Mouse (Mus musculus) lung, postnatal 14 days (tissue): Measurements from ENCODE around the gene Nbea.
A peak's percentile ranks its signal among the peaks of the same experiment; 100 is the strongest.

Experiments used
- DNase-seq: peaks from one replicate; pipeline ENCODE4 v3.0.0; 2021

The Nbea gene

DNA sequence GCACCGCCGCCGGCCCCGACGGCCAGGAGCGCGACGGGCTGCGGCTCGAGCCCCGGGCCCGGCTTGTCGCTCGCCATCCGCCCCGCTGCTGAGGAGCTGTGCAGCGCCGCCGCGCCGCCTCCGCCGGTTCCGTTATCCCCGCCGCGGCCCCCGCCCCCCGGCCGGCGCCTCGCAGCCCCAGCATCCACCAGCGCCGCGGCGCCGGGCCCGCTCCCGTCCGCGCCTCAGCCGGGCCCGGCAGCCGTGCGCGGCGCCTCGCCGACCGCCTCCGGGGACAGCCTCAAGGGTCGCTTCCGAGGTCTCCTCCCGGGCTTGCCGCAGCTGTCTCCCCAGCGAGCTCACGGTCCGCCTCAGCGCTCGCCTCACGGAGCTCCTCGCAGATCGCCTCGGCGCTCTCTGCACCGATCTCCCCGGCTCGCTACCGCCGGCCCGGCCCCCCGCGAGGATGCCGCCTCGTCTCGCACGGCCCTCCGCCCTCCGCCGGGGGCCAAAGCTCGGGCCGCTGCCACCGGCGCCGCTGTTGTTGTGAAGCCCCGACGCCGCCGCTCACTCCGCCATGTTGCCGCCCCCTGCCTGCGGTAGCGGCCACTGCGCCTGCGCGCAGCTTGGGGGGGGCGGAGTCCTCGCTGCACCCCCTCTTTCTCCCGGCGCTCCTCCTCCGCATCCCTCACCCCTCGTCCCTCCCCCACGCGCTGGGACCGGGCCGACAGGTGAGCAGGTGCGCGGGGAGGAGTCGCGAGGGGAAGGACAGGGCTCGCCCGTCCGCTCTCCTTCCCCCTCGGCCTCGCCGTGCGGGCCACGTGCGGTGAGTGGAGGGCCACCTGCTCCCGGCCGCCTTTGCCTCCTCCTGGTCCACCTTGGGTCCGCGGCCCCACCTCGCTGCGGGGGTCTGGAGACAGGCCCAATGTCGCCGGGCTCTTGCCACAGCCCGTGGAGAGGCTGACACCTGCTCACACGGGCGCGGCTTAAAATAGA lies at the start of gene Nbea:
Gene Nbea, minus strand, starts transcription at position 543 of the 975 bp plus-strand sequence.
- DNase-seq = peak; percentile 88

- no peak for DNase-seq
Observed at GRCm38 (mm10) chr3:56229283-56229682, 45.8 kb upstream of the Nbea start.

DNA sequence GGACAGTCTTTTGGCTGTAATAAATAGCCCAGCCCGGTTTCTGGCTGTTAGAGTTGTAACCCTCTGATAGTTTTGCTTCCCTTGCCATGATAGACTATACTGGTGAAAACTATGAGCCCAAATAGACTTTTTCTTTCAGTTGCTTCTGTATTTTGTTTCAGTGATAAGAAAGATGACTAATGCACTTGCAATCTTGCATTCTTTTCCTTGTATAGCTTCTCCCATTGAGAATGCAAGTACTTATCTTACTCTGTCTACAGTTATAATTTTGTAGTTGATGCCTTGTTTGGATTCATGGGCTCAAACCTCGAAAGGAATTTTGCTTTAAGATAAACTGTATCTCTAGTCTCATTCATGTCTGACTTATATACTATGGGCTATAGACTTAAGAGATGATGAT lies 32.5 kb upstream of the Nbea start:
- no peak for DNase-seq

DNA sequence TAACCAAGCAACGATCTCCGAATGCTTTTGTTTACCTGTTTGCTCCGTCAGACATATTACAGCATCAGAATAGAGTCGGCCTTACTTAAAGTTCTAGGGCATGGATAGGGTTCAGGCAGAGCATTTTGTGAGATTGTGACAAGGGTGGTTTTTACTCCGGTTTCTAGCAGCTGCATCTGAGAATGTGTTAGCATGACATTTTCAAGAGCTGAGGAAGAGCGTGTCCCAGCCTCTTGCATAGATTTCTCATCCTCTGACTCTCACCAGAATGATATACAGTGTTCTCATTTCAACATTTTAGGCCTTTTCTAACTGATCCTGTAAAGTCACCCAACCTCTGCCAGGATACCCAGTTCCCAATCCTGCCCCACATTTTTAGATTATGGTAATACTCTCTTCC lies 20.5 kb upstream of the Nbea start:
- DNase-seq = no peak

- no peak for DNase-seq
Observed at GRCm38 (mm10) chr3:56188238-56188637, 4.7 kb upstream of the Nbea start.

GRCm38 (mm10) chr3:56187131-56187779 lies 3.8 kb upstream of the Nbea start:
- DNase-seq = no peak

- peak; percentile 7 for DNase-seq
Observed at GRCm38 (mm10) chr3:56182371-56183158, 936 bp downstream of the Nbea start.

DNA sequence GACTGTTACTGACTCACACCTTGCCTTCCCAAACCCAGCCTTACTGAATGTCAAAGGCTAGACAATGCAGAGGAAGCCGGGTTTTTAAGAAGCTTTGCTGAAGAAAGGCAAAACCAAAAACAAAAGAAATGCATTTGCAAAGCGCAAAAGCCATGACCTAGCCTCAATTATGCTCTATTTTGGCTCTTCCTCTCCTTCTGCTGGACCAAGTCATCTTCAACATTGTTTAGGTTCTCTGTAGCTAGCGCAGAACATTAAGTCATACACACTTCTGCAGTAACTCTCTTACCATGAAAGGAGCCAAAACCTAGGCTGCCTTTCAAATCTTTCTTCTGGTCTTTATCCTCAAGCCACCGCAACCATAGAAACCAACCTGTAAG lies 1.5 kb downstream of the Nbea start:
- no peak for DNase-seq

GRCm38 (mm10) chr3:56181025-56181424 lies 2.5 kb downstream of the Nbea start:
- DNase-seq = no peak

DNA sequence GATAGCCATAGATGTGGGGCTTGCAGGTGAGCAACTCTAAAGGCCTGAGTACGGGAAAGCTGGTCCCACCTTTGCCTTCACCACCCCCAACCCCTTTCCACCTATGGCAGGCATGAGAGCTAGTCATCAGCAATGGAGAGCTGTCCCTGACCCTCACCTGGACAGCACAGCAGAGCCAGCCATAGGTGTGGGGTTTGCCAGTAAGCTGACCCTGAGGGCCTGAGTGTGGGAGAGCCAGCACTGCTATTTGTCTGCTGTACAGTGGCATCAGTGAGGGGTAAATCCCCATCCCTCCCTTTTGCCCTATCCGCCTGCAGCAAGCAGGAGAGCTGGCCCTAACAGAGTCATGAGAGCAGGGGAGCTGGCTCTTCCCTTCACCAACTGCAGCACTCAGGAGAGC lies 25.6 kb downstream of the Nbea start:
- DNase-seq = no peak

GRCm38 (mm10) chr3:56126674-56127073 lies 56.8 kb downstream of the Nbea start:
- DNase-seq = no peak

DNA sequence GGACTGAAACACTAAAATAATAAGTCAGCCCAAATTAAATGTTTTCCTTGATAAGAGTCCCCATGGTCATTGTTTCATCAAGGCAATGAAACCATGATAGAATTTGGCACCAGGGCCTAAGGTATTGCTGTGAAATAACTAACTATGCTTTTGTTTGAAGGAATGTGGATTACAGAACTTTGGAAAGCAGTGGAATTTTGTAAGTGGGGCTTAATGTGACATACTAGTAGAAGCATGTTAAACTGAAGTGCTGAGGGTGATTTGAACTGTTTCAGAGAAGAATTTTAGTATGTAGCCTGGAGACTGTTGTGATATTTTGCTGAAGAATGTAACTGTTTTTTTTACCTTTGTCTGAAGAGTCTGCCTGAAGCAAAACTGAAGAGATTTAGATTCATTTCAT lies 66.9 kb downstream of the Nbea start:
- no peak for DNase-seq

DNA sequence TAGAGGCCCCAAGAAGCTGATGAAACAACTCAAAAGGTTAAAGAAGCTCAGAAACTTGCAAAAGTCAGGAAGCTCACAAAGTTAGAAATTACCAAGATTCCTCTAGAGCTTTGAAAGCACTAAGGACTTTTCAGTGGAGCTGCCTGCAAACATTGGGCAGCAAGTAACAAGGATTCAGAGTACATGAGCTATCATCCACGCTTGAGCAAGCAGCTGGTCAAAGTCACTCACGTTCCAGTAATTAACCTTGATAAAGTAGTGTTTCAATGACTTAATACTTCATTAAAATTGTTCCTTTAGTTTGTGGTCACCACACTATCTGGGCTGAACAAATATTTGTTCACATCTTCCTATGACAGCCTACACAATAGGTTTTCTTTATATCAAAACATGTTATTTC lies 75.4 kb downstream of the Nbea start:
- DNase-seq = no peak

GRCm38 (mm10) chr3:56097105-56097504 lies 86.4 kb downstream of the Nbea start:
- DNase-seq = no peak

GRCm38 (mm10) chr3:56079015-56079612 lies 104.4 kb downstream of the Nbea start:
- no peak for DNase-seq

- DNase-seq = peak; percentile 70
Observed at GRCm38 (mm10) chr3:56067849-56068248, 115.7 kb downstream of the Nbea start.

GRCm38 (mm10) chr3:56066360-56067040 lies 117.0 kb downstream of the Nbea start:
- no peak for DNase-seq

DNA sequence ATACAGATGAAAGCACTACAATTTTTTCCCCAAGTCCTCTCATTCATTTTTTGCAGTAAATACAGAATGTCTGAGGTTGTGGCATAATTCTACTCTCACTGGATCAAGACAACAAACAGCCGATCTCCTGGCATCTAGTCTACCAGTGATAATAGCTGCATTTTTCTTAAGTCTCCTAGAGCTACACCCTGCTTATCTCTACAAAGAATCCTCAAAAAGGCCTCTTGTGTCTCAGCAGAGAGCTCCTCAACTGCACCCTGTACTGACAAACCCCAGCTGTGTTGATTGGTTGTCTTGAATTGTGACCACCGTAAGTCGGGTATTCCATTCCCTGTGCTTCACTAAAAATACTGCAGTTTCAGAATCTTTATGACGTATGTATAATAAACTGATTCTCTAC lies 118.3 kb downstream of the Nbea start:
- no peak for DNase-seq

GRCm38 (mm10) chr3:56045659-56046336 lies 137.7 kb downstream of the Nbea start:
- DNase-seq = peak; percentile 30

DNA sequence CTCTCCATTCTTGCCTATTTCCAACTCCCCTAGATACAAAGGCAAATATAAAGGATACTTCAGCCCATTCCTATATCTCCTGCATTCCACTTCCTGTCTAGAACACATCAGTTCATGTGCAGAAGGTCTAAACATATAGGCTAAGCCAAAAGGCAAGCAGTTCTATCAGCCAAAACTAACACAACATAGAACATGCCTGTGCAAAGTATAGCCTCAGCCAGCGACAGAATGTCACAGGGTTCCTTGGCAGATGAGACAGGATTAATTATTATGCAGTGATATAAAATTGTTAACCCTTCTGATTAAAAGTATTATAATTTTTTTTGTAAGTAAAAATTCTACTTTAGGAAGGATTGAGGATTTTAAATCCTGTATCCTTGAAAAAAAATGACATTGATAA lies 140.4 kb downstream of the Nbea start:
- DNase-seq = no peak

DNA sequence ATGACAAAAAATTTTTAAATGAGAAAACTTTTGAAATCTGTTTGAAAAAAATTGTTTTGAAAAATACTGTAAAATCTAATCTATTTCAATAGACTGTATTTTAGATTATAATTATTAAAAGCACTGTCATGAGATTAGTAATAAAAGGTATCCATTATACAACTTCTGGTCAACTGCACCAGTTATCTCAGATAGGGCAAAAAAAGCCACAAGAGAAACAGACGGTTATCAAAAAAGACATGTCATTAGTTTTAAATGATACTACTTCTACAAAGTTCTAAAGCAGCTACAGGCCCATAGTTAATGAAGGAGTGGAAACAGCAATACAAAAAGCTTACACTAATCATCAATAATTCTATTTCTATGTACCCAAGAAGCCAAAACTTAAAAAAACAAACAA lies 144.0 kb downstream of the Nbea start:
- DNase-seq = no peak

DNA sequence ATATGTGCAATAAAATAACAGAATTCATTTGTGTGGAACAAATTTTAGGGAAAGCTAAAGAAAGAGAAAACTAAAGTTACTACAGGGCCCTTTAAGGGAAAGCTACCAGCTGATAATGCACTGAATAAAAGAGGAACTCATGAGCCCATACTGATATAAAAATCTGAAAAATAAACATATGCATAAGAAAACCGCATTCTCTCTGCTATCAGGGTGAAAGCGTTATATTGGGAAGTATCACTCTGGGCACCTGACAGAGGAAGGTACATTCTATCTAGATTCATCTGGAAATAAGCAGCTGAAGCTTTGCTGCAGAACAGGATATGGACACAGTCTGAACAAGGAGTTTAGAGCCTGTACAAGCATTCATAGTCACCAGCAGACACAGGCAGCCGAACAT lies 148.9 kb downstream of the Nbea start:
- no peak for DNase-seq
